Mouse (Mus musculus) c-Kit-positive CD71-positive TER-119-positive erythroid progenitor cells, embryonic 14.5 days (primary cell): ENCODE results near the gene Vcl.
A peak's percentile ranks its signal among the peaks of the same experiment; 100 is the strongest.

Experiments
- DNase-seq: peaks from one replicate; pipeline ENCODE4 v3.0.0-alpha.2; 2013; ENCODE audit warnings: low spot score

Vcl gene

DNA sequence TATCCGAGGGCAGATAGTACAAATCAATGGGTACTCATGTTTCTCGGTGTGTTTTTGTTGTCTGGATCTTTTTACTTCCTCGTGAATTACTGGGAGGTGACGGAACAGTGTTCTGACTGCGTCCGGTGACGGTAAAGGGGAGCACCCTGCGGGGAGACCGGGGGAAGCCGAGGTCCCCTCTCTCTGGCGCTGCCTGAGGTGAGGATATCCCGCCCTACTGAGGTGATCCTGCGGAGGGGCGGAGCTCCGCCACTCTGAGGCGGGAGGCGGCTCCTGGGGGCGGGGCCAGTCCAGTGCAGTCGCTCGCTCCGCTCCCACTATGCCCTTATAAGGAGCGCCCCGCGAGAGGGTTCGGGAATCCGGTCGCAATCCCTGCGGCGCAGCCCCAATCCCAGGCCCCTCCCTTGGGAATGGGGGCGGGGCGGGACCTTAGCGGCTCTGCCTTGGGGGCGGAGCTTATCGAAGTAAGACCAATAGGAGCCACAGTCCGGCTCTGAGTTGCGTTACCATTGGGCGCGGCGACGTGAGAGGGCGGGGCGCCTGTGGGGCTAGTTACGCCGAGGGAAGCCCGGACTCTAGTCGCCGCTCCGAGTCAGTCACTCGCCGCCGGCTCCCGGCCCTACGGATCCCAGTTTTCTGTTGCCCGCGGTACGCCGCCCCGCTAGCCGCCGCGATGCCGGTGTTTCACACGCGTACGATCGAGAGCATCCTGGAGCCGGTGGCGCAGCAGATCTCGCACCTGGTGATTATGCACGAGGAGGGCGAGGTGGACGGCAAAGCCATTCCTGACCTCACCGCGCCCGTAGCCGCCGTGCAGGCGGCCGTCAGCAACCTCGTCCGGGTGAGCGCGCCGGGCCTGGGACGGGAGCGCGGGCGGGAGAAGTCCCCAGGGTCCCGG lies at the start of gene Vcl:
TSS of gene Vcl (plus strand) at position 551 of the 898 bp plus-strand sequence.
- peak; percentile 97 for DNase-seq

GRCm38 (mm10) chr14:20884691-20885090 lies 44.5 kb upstream of the Vcl start:
- peak; percentile 44 for DNase-seq

DNA sequence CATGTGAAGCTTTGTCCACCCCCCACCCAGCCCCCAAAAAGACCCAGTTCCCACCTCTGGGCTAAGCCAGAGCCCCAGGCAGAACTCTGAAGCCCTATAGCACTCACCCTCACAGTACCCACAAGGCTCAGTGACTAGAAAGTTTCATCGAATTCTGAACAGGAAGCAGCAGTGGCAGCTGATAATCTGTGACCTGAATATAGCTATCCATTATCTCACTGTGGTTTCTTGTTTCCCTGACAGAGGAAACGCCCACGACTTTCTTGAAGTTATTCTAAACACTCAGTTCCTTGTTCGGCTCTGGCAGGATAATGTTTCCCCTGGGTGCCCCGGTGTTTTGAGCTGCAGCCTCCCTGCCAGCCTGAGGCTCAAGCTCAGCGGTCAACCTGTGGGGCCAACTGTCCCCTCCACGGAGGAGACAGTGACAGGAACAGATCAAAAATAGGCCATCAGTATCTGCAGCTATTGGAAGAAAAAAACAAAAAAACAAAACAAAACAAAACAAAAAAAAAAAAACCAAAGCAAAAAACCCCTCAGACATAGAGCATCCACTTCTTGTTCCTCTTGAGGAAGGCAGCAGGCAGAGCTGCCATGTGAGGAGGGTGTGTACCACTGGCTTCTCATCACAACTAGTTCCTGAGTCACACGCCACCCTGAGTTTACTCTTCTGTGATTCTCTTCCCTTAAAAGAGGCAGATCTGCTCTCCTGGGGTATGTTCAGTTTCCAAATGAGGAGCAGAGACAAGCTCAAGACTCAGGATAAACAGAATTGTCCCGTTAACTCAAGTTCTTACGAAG lies 43.9 kb upstream of the Vcl start:
- peak; percentile 68 for DNase-seq

DNA sequence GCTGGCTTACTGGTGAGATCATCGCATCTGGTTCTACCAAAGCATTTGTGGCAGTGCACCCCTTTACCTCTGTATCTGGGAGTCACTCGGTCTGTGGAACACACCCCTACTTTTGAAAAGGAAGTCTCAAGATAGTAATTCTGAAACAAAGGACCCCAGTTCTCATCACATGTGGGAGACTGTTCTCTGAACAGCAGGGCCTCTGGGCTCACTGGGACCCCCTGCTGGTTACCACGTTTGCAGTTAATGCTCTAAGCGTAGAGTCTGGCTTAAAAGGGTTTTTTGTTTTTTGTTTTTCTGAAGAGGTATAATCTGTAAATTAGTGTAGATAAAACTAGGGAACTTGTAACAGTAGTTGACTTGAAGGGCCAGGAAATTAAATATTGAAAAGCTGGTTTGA lies 42.9 kb upstream of the Vcl start:
- no peak for DNase-seq

GRCm38 (mm10) chr14:20887541-20888085 lies 41.6 kb upstream of the Vcl start:
- no peak for DNase-seq

DNA sequence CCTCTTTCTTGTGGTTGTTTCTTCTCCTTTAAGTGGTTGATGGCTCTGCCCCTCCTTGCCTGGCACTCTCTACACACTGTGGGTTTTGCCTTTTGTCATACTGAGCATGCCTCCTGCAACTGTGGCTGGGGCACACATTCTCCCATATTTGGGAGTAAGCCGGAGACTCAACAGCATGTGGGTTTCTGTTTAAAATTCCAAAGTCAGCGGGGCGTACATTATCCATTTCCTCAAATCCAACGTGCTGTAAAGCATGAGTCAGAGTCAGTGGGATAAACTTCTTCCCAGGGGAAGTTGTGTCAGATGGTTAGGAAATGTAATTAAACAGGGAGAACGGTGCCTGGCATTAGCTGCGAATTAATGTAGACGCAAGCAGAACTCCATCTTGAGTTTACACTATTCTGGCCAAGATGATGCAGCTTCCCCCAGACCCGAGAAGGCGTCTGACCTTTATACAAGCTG lies 37.2 kb upstream of the Vcl start:
- DNase-seq = no peak

DNA sequence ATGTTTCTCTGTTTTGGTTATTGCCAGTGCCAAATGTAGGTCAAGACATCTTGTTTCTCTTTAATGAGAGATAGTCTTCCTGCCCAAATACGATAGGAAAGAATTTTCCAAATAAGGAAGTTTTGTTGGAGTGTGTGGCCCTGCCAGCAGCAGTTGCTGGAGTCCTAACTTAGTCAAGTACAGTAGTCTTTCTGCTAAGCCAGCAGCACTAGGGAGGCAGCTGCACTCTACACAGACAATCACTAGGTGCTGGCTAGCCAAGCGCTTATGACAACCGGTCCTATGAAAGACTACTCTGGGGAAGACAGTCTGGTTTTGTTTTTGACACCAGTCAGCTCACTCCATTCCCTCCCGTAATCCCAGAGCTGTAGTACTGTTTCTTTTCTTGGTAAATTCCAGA lies 35.4 kb upstream of the Vcl start:
- no peak for DNase-seq

DNA sequence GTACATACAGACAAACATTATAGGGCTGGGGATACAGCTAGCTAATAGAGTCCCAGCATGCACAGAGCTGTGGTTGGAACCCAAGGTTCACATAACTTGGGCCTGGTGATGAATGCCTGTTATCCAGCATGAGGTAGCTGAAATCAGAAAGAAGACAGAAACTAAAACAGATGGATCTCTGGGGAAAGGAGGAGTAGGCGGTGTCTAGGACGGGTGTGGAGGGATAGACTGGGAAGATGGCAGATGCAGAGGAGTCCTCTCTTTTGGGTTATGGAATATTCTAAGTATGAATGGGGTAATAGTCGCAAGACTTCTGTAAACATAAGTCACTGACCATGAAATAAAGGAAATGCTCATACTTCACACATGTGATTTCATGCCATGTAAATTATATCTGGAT lies 27.9 kb upstream of the Vcl start:
- no peak for DNase-seq

- DNase-seq = no peak
Observed at GRCm38 (mm10) chr14:20903137-20903536, 26.1 kb upstream of the Vcl start.

- DNase-seq = peak; percentile 52
Observed at GRCm38 (mm10) chr14:20911811-20912210, 17.4 kb upstream of the Vcl start.

DNA sequence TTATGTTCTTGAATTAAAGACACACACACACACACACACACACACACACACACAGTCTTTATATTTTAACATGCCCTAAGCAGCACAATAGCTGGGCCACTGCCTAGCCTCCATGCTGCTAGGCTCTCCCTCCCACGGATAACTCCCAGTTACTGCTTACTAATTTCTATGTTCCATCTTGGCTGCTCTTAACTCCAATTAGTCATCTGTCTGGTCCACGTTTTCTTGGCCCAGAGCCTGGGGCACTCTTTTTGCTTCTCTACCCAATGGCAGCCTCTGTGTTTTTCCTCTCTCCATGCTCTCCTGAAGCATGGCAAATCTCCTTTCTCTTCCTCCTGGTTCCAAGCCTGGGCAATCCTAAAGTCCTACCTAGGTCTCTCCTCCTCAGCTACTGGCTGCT lies 14.8 kb upstream of the Vcl start:
- no peak for DNase-seq

GRCm38 (mm10) chr14:20916625-20917612 lies 12.3 kb upstream of the Vcl start:
- DNase-seq = peak; percentile 58

- no peak for DNase-seq
Observed at GRCm38 (mm10) chr14:20924071-20924789, 5.0 kb upstream of the Vcl start.

GRCm38 (mm10) chr14:20927470-20928307 lies 1.5 kb upstream of the Vcl start:
- DNase-seq = no peak

DNA sequence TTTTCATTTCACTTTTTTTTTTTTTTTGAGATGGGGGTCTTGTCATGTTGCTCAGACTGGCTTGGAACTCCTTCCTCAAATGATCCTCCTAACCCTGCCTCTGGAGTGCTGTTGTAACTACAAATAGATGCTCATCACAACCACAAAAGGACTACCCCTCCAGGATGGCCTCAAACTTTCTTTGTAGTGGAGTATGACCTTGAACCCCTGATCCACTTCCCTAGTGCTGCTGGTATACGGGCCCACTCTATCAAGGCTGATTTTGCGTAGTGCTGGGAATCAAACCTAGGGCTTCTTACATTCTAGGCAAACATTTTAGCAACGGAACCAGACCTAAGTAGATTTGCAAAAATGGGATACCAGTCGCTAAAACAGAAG lies 901 bp upstream of the Vcl start:
- DNase-seq = no peak

DNA sequence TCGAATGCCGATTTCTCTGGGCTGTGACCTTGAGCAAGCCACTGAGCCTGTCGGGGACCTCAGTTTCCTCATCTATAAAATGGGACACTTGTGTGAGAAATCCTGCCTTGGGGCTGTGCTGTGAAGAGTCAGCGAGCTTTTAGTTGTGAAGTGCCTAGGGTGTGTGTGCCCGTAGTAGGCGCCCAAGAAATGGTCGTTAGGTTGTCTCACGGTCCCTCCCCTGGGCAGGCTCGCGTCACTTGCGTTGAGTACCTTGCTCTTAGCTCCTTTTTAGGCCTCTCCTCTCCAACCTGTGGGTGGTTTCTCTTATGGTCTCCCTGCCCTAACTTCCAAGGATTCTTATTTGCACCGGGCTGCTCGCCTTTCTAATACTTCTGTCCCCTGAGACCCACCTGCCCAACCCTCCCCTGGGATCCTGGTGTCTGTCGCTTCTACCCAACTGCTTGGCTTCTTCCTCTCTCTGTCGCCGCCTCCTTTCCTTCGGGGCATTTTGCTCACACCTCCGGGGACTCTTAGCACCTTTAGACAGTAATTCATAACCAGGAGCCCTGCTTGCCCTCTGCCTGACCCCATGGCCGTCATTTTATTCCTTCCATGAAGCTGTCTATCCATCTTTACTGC lies 726 bp downstream of the Vcl start:
- peak; percentile 63 for DNase-seq

GRCm38 (mm10) chr14:20930481-20931391 lies 1.5 kb downstream of the Vcl start:
- DNase-seq = no peak

- DNase-seq = peak; percentile 47
Observed at GRCm38 (mm10) chr14:20938424-20938823, 9.2 kb downstream of the Vcl start.
